ENCODE assay signal across 10 mouse cellular contexts in genomic region chr3:89318971-89319590, GRCm38 (mm10). TPM values are rescaled to one million over a fixed set of nuclear protein-coding genes. Genes with fewer than 3 reads are reported as not detected.
A peak's percentile ranks its signal among the peaks of the same experiment; 100 is the strongest.
DNase-seq lines count a peak whose midpoint lies in the region; ATAC-seq lines count a peak whose summit lies in the region.
"Had no signal": no experiment of that assay in that cellular context is flagged by ENCODE, and none has a peak within 500 bp of the region (broad histone marks: within the 10 kb centered on the region; RNA-seq: fewer than 3 reads in every experiment).

No protein-coding gene starts in this region.

- peak overlapping the region; percentile 67 for H3K9ac ChIP-seq in heart, embryonic 13.5 days
- H3K9ac ChIP-seq in embryonic facial prominence, embryonic 11.5 days (replicated peaks; ENCODE audit: low read length) = peak overlapping the region; percentile 51; the same call in 1 of the 2 replicates
- H3K9ac ChIP-seq in hindbrain, embryonic 16.5 days (ENCODE audit: low read depth, low read length) = peak overlapping the region; percentile 83
- H3K9ac ChIP-seq in midbrain, embryonic 15.5 days = peak overlapping the region; percentile 77; the same call in 1 of the 2 replicates
- H3K9ac ChIP-seq: liver, embryonic 14.5 days had no signal

- DNase-seq in heart, postnatal 36 days = no peak
- no peak for DNase-seq in embryonic facial prominence, embryonic 11.5 days (ENCODE audit: low spot score)
- no peak for DNase-seq in adrenal gland, adult 18-20 months (ENCODE audit: low spot score in 2 of 2)
- DNase-seq: adrenal gland, postnatal 14 days had no signal

- peak overlapping the region; percentile 99 for H3K4me2 ChIP-seq in heart, embryonic 13.5 days
- peak overlapping the region; percentile 85 for H3K4me2 ChIP-seq in embryonic facial prominence, embryonic 11.5 days (ENCODE audit: low read depth, low read length)
- peak overlapping the region; percentile 89 for H3K4me2 ChIP-seq in hindbrain, embryonic 16.5 days (ENCODE audit: low read length)
- peak overlapping the region; percentile 84 for H3K4me2 ChIP-seq in midbrain, embryonic 15.5 days

- peaks cover 64% of the 10 kb centered on the region for H3K4me1 ChIP-seq in heart, embryonic 13.5 days
- peaks cover 31% of the 10 kb centered on the region for H3K4me1 ChIP-seq in embryonic facial prominence, embryonic 11.5 days (ENCODE audit: control insufficient read depth, insufficient read depth, low read length)
- H3K4me1 ChIP-seq in hindbrain, embryonic 16.5 days (ENCODE audit: control insufficient read depth, insufficient read depth, low read depth, low read length) = peaks cover 55% of the 10 kb centered on the region
- peaks cover 64% of the 10 kb centered on the region for H3K4me1 ChIP-seq in midbrain, embryonic 15.5 days

- H3K9me3 ChIP-seq in heart, embryonic 13.5 days = no peaks in the 10 kb centered on the region
- H3K9me3 ChIP-seq in embryonic facial prominence, embryonic 11.5 days (replicated peaks; ENCODE audit: control insufficient read depth, low read length) = no peaks in the 10 kb centered on the region
- H3K9me3 ChIP-seq in hindbrain, embryonic 16.5 days (ENCODE audit: control insufficient read depth, low read length) = no peaks in the 10 kb centered on the region
- H3K9me3 ChIP-seq in midbrain, embryonic 15.5 days = no peaks in the 10 kb centered on the region

- ATAC-seq in heart, embryonic 13.5 days (ENCODE audit: extremely low read depth, insufficient number of reproducible peaks, low FRiP score, low TSS enrichment) = no peak
- no peak for ATAC-seq in embryonic facial prominence, embryonic 11.5 days (replicated peaks; ENCODE audit: insufficient number of reproducible peaks, low FRiP score, low TSS enrichment, low read depth)
- no peak for ATAC-seq in hindbrain, embryonic 16.5 days
- ATAC-seq in midbrain, embryonic 15.5 days (replicated peaks) = no peak
- ATAC-seq in megakaryocyte, adult 5-6 weeks (ENCODE audit: poor library complexity, severe bottlenecking) = no peak
- no peak for ATAC-seq in monocyte, adult 5-6 weeks (replicated peaks; ENCODE audit: insufficient number of reproducible peaks, low FRiP score, low TSS enrichment, poor library complexity, severe bottlenecking)

- no peak overlapping the region for H3K27ac ChIP-seq in heart, embryonic 13.5 days (replicated peaks)
- no peak overlapping the region for H3K27ac ChIP-seq in embryonic facial prominence, embryonic 11.5 days (replicated peaks; ENCODE audit: low read depth, low read length)
- H3K27ac ChIP-seq in hindbrain, embryonic 16.5 days (ENCODE audit: low read depth, low read length) = peak overlapping the region; percentile 96; the same call in 1 of the 2 replicates
- H3K27ac ChIP-seq in midbrain, embryonic 15.5 days = 0 out of 2 replicates have a peak overlapping the region, but pooled peaks have one; percentile 85
- H3K27ac ChIP-seq: liver, embryonic 14.5 days had no signal

- H3K4me3 ChIP-seq in heart, embryonic 13.5 days = peak overlapping the region; percentile 70
- peak overlapping the region; percentile 37 for H3K4me3 ChIP-seq in embryonic facial prominence, embryonic 11.5 days (ENCODE audit: low read depth, low read length)
- H3K4me3 ChIP-seq in hindbrain, embryonic 16.5 days (ENCODE audit: low read length) = peak overlapping the region; percentile 60
- H3K4me3 ChIP-seq in midbrain, embryonic 15.5 days = peak overlapping the region; percentile 78

- WGBS in heart, embryonic 13.5 days = 11% methylated on average over 21 of the region's 21 CpGs
- 4% methylated on average over 21 of the region's 21 CpGs for WGBS in embryonic facial prominence, embryonic 11.5 days
- 8% methylated on average over 21 of the region's 21 CpGs for WGBS in hindbrain, embryonic 16.5 days
- 8% methylated on average over 21 of the region's 21 CpGs for WGBS in midbrain, embryonic 15.5 days

- H3K36me3 ChIP-seq in heart, embryonic 13.5 days = no peaks in the 10 kb centered on the region
- no peaks in the 10 kb centered on the region for H3K36me3 ChIP-seq in embryonic facial prominence, embryonic 11.5 days (replicated peaks; ENCODE audit: control insufficient read depth, insufficient read depth, low read depth, low read length)
- 0 out of 2 replicates have a peak, but pooled peaks cover 5% of the 10 kb centered on the region for H3K36me3 ChIP-seq in hindbrain, embryonic 16.5 days (ENCODE audit: control insufficient read depth, insufficient read depth, low read length)
- no peaks in the 10 kb centered on the region; the same call in 1 of the 2 replicates for H3K36me3 ChIP-seq in midbrain, embryonic 15.5 days (replicated peaks)

- intact Hi-C loops in heart, postnatal 36 days (cut with DNase I) = no loop called here

- peaks cover 82% of the 10 kb centered on the region for H3K27me3 ChIP-seq in heart, embryonic 13.5 days (replicated peaks)
- H3K27me3 ChIP-seq in embryonic facial prominence, embryonic 11.5 days (ENCODE audit: control insufficient read depth, insufficient read depth, low read length) = peaks cover 44% of the 10 kb centered on the region
- H3K27me3 ChIP-seq in hindbrain, embryonic 16.5 days (replicated peaks; ENCODE audit: control insufficient read depth, insufficient read depth, low read length) = peaks cover 3% of the 10 kb centered on the region
- peaks cover 19% of the 10 kb centered on the region for H3K27me3 ChIP-seq in midbrain, embryonic 15.5 days (replicated peaks)

RNA-seq across cellular contexts. Expression of gene Efna3, which starts 3.7 kb away (rescaled TPM):
- polyA plus RNA-seq in heart, embryonic 13.5 days (2015; fragmentation: Nextera tagmentation; extraction: Ambion mirVana) = 1.8 and 1.9 TPM in 2 replicates
- not detected for total RNA-seq in heart, postnatal 36 days (2021)
- 6.6 and 8.3 TPM in 2 replicates for polyA plus RNA-seq in embryonic facial prominence, embryonic 11.5 days (2014; fragmentation: Nextera tagmentation; extraction: Ambion mirVana)
- polyA plus RNA-seq in hindbrain, embryonic 16.5 days (2015; fragmentation: Nextera tagmentation; extraction: Ambion mirVana) = 77.9 and 78.0 TPM in 2 replicates
- polyA plus RNA-seq in midbrain, embryonic 15.5 days (2015; fragmentation: Nextera tagmentation; extraction: Ambion mirVana) = 40.5 and 43.0 TPM in 2 replicates
- not detected in 2 replicates for total RNA-seq in megakaryocyte, adult 5-6 weeks (2015)
- total RNA-seq in megakaryocyte, adult 5-6 weeks (2017) = not detected in 2 replicates
- under 1 TPM in 1 of 2 experiments, not detected in 1; 0.42 TPM for total RNA-seq in adrenal gland, adult 18-20 months (2021)
- not detected in 3 replicates for total RNA-seq in monocyte, adult 5-6 weeks (2017)

RNA-seq across cellular contexts. Expression of gene Efna4, which starts 18.7 kb away (rescaled TPM):
- polyA plus RNA-seq in heart, embryonic 13.5 days (2015; fragmentation: Nextera tagmentation; extraction: Ambion mirVana) = 9.9 and 10.2 TPM in 2 replicates
- under 1 TPM; 0.19 to 0.22 TPM for total RNA-seq in heart, postnatal 36 days (2021)
- polyA plus RNA-seq in embryonic facial prominence, embryonic 11.5 days (2014; fragmentation: Nextera tagmentation; extraction: Ambion mirVana) = 39.1 and 39.5 TPM in 2 replicates
- polyA plus RNA-seq in hindbrain, embryonic 16.5 days (2015; fragmentation: Nextera tagmentation; extraction: Ambion mirVana) = 3.9 and 5.0 TPM in 2 replicates
- polyA plus RNA-seq in midbrain, embryonic 15.5 days (2015; fragmentation: Nextera tagmentation; extraction: Ambion mirVana) = 4.3 and 5.8 TPM in 2 replicates
- 0.16 and 0.33 TPM in 2 replicates for total RNA-seq in megakaryocyte, adult 5-6 weeks (2015)
- total RNA-seq in megakaryocyte, adult 5-6 weeks (2017) = not detected in 2 replicates
- total RNA-seq in adrenal gland, adult 18-20 months (2021) = 1 to 10 TPM in 1 of 2 experiments, under 1 TPM in 1; 0.43 to 1.1 TPM
- total RNA-seq in monocyte, adult 5-6 weeks (2017) = not detected in 3 replicates

RNA-seq across cellular contexts. Expression of gene Adam15, which starts 30.7 kb away (rescaled TPM):
- polyA plus RNA-seq in heart, embryonic 13.5 days (2015; fragmentation: Nextera tagmentation; extraction: Ambion mirVana) = 58.3 and 58.9 TPM in 2 replicates
- 10 to 100 TPM; 56.5 to 62.6 TPM for total RNA-seq in heart, postnatal 36 days (2021)
- 17.8 and 17.9 TPM in 2 replicates for polyA plus RNA-seq in embryonic facial prominence, embryonic 11.5 days (2014; fragmentation: Nextera tagmentation; extraction: Ambion mirVana)
- 74.6 and 84.1 TPM in 2 replicates for polyA plus RNA-seq in hindbrain, embryonic 16.5 days (2015; fragmentation: Nextera tagmentation; extraction: Ambion mirVana)
- polyA plus RNA-seq in midbrain, embryonic 15.5 days (2015; fragmentation: Nextera tagmentation; extraction: Ambion mirVana) = 59.5 and 62.2 TPM in 2 replicates
- 107 and 135 TPM in 2 replicates for total RNA-seq in megakaryocyte, adult 5-6 weeks (2015)
- 100 and 124 TPM in 2 replicates for total RNA-seq in megakaryocyte, adult 5-6 weeks (2017)
- 10 to 100 TPM; 56.3 to 87.6 TPM for total RNA-seq in adrenal gland, adult 18-20 months (2021)
- 23.1 to 49.7 TPM (median 33.0 TPM) in 3 replicates for total RNA-seq in monocyte, adult 5-6 weeks (2017)

RNA-seq across cellular contexts. Expression of gene Efna1, which starts 38.1 kb away (rescaled TPM):
- 33.3 and 38.4 TPM in 2 replicates for polyA plus RNA-seq in heart, embryonic 13.5 days (2015; fragmentation: Nextera tagmentation; extraction: Ambion mirVana)
- total RNA-seq in heart, postnatal 36 days (2021) = 10 to 100 TPM; 28.3 to 42.6 TPM
- 26.9 and 30.2 TPM in 2 replicates for polyA plus RNA-seq in embryonic facial prominence, embryonic 11.5 days (2014; fragmentation: Nextera tagmentation; extraction: Ambion mirVana)
- 8.4 and 9.9 TPM in 2 replicates for polyA plus RNA-seq in hindbrain, embryonic 16.5 days (2015; fragmentation: Nextera tagmentation; extraction: Ambion mirVana)
- polyA plus RNA-seq in midbrain, embryonic 15.5 days (2015; fragmentation: Nextera tagmentation; extraction: Ambion mirVana) = 8.0 and 10.2 TPM in 2 replicates
- not detected in 2 replicates for total RNA-seq in megakaryocyte, adult 5-6 weeks (2015)
- total RNA-seq in megakaryocyte, adult 5-6 weeks (2017) = not detected in 2 replicates
- total RNA-seq in adrenal gland, adult 18-20 months (2021) = 10 to 100 TPM; 12.2 to 12.6 TPM
- total RNA-seq in monocyte, adult 5-6 weeks (2017) = 0.38 to 0.39 TPM in 2 of 3 replicates, not detected in the other

RNA-seq across cellular contexts. Expression of gene Dcst2, which starts 42.7 kb away (rescaled TPM):
- polyA plus RNA-seq in heart, embryonic 13.5 days (2015; fragmentation: Nextera tagmentation; extraction: Ambion mirVana) = 0.08 TPM in 1 of 2 replicates, not detected in the other
- total RNA-seq in heart, postnatal 36 days (2021) = not detected
- 0.32 TPM in 1 of 2 replicates, not detected in the other for polyA plus RNA-seq in embryonic facial prominence, embryonic 11.5 days (2014; fragmentation: Nextera tagmentation; extraction: Ambion mirVana)
- 0.10 and 0.11 TPM in 2 replicates for polyA plus RNA-seq in hindbrain, embryonic 16.5 days (2015; fragmentation: Nextera tagmentation; extraction: Ambion mirVana)
- 0.14 and 0.17 TPM in 2 replicates for polyA plus RNA-seq in midbrain, embryonic 15.5 days (2015; fragmentation: Nextera tagmentation; extraction: Ambion mirVana)
- total RNA-seq in megakaryocyte, adult 5-6 weeks (2015) = not detected in 2 replicates
- not detected in 2 replicates for total RNA-seq in megakaryocyte, adult 5-6 weeks (2017)
- under 1 TPM; 0.80 to 0.93 TPM for total RNA-seq in adrenal gland, adult 18-20 months (2021)
- total RNA-seq in monocyte, adult 5-6 weeks (2017) = not detected in 3 replicates

Comparison
In these comparisons a context has a peak if more than half of its experiments do, and no peak if none do; other contexts are left out.
1. H3K27ac ChIP-seq: peak in hindbrain, embryonic 16.5 days (single experiment) and midbrain, embryonic 15.5 days (single experiment); none in heart, embryonic 13.5 days (single experiment) and embryonic facial prominence, embryonic 11.5 days (single experiment).
2. Peak in every context shown above with its lines, with median percentiles within 50 percentile points of each other: H3K4me2 ChIP-seq, H3K4me3 ChIP-seq and H3K9ac ChIP-seq.